ENCODE assay signal across 7 mouse cellular contexts in genomic region chr2:30270134-30270533, GRCm38 (mm10). TPM values are rescaled to one million over a fixed set of nuclear protein-coding genes. Genes with fewer than 3 reads are reported as not detected.
DNase-seq lines count a peak whose midpoint lies in the region; ATAC-seq and TF ChIP-seq lines count a peak whose summit lies in the region.

No protein-coding gene starts in this region.

- no peaks in the 10 kb centered on the region for H3K9me3 ChIP-seq in forebrain, embryonic 13.5 days (replicated peaks)
- H3K9me3 ChIP-seq in liver, postnatal 0 days (ENCODE audit: low read length) = no peaks in the 10 kb centered on the region
- no peaks in the 10 kb centered on the region for H3K9me3 ChIP-seq in neural tube, embryonic 14.5 days (ENCODE audit: control insufficient read depth, low read length)

- peak; percentile 86 for DNase-seq in MN1 (ENCODE audit: low spot score)
- DNase-seq in c-Kit-positive CD71-positive TER-119-negative erythroid progenitor cells, embryonic 14.5 days (ENCODE audit: low read depth) = peak; percentile 45
- DNase-seq in heart, postnatal 10 days = peak; percentile 87 to 88
- peak; percentile 72 to 89 for DNase-seq in kidney, postnatal 36 days
- DNase-seq in liver, postnatal 0 days = peak; percentile 51

- no peak overlapping the region for H3K4me3 ChIP-seq in forebrain, embryonic 13.5 days
- H3K4me3 ChIP-seq in liver, postnatal 0 days (ENCODE audit: low read depth, low read length) = no peak overlapping the region
- H3K4me3 ChIP-seq in neural tube, embryonic 14.5 days (ENCODE audit: low read depth, low read length) = no peak overlapping the region

- peak; percentile 93 for TF ChIP-seq CTCF in liver, postnatal 0 days (IDR thresholded peaks at IDR 0.05; ENCODE audit: low read depth)

- peak; percentile 65 for TF ChIP-seq EP300 in liver, postnatal 0 days (IDR thresholded peaks at IDR 0.05; ENCODE audit: low read depth)

- peak; percentile 65 for ATAC-seq in forebrain, embryonic 13.5 days
- peak; percentile 75 for ATAC-seq in liver, postnatal 0 days
- peak; percentile 73 for ATAC-seq in neural tube, embryonic 14.5 days (ENCODE audit: low read depth)

- intact Hi-C loops in heart, postnatal 10 days (cut with DNase I) = loop anchor here (2.0 to 5.0 kb wide), 3 partner anchors 63 to 141 kb away; partner anchors contain the start of gene Spout1

- H3K27ac ChIP-seq in forebrain, embryonic 13.5 days = no peak overlapping the region
- peak overlapping the region; percentile 50; the same call in 1 of the 2 replicates for H3K27ac ChIP-seq in liver, postnatal 0 days (ENCODE audit: low read depth)
- no peak overlapping the region for H3K27ac ChIP-seq in neural tube, embryonic 14.5 days (ENCODE audit: low read depth, low read length)

- no peak overlapping the region for H3K4me2 ChIP-seq in forebrain, embryonic 13.5 days
- H3K4me2 ChIP-seq in liver, postnatal 0 days (ENCODE audit: low read depth, low read length) = no peak overlapping the region
- H3K4me2 ChIP-seq in neural tube, embryonic 14.5 days (ENCODE audit: low read depth, low read length) = no peak overlapping the region

- 55% methylated on average over 1 of the region's 1 CpGs for WGBS in forebrain, embryonic 13.5 days
- 23% methylated on average over 1 of the region's 1 CpGs for WGBS in liver, postnatal 0 days (ENCODE audit: insufficient replicate concordance)
- 81% methylated on average over 1 of the region's 1 CpGs for WGBS in neural tube, embryonic 14.5 days

- peaks cover 15% of the 10 kb centered on the region for H3K36me3 ChIP-seq in forebrain, embryonic 13.5 days (ENCODE audit: poor library complexity, severe bottlenecking)
- H3K36me3 ChIP-seq in liver, postnatal 0 days (replicated peaks; ENCODE audit: insufficient read depth, low read length) = no peaks in the 10 kb centered on the region; the same call in none of the 2 replicates
- 0 out of 2 replicates have a peak, but pooled peaks cover 3% of the 10 kb centered on the region for H3K36me3 ChIP-seq in neural tube, embryonic 14.5 days (ENCODE audit: control insufficient read depth, insufficient read depth, low read length)

- H3K9ac ChIP-seq in forebrain, embryonic 13.5 days = no peak overlapping the region
- H3K9ac ChIP-seq in liver, postnatal 0 days (replicated peaks) = no peak overlapping the region
- no peak overlapping the region for H3K9ac ChIP-seq in neural tube, embryonic 14.5 days (replicated peaks; ENCODE audit: low read depth, low read length)

- H3K4me1 ChIP-seq in forebrain, embryonic 13.5 days = peaks cover 21% of the 10 kb centered on the region
- peaks cover 37% of the 10 kb centered on the region for H3K4me1 ChIP-seq in liver, postnatal 0 days (ENCODE audit: insufficient read depth)
- peaks cover 3% of the 10 kb centered on the region; the same call in 1 of the 2 replicates for H3K4me1 ChIP-seq in neural tube, embryonic 14.5 days (ENCODE audit: control insufficient read depth, insufficient read depth, low read length)

- no peaks in the 10 kb centered on the region for H3K27me3 ChIP-seq in forebrain, embryonic 13.5 days
- H3K27me3 ChIP-seq in liver, postnatal 0 days (ENCODE audit: insufficient read depth, low read length) = no peaks in the 10 kb centered on the region
- no peaks in the 10 kb centered on the region for H3K27me3 ChIP-seq in neural tube, embryonic 14.5 days (ENCODE audit: control insufficient read depth, insufficient read depth, low read length)

RNA-seq across cellular contexts. Expression of gene Phyhd1, which starts 4.1 kb away (rescaled TPM):
- polyA plus RNA-seq in forebrain, embryonic 13.5 days (2015; fragmentation: Nextera tagmentation; extraction: Ambion mirVana) = 5.3 and 6.8 TPM in 2 replicates
- total RNA-seq in heart, postnatal 10 days (2021) = 10 to 100 TPM; 26.3 to 29.3 TPM
- 19.3 and 23.2 TPM in 2 replicates for polyA plus RNA-seq in liver, postnatal 0 days (2015; fragmentation: Nextera tagmentation; extraction: Ambion mirVana)
- 4.5 and 5.1 TPM in 2 replicates for polyA plus RNA-seq in neural tube, embryonic 14.5 days (2014; fragmentation: Nextera tagmentation; extraction: Ambion mirVana)

RNA-seq across cellular contexts. Expression of gene Gm28038, which starts 10.7 kb away (rescaled TPM):
- polyA plus RNA-seq in forebrain, embryonic 13.5 days (2015; fragmentation: Nextera tagmentation; extraction: Ambion mirVana) = not detected in 2 replicates
- not detected for total RNA-seq in heart, postnatal 10 days (2021)
- not detected in 2 replicates for polyA plus RNA-seq in liver, postnatal 0 days (2015; fragmentation: Nextera tagmentation; extraction: Ambion mirVana)
- polyA plus RNA-seq in neural tube, embryonic 14.5 days (2014; fragmentation: Nextera tagmentation; extraction: Ambion mirVana) = not detected in 2 replicates

RNA-seq across cellular contexts. Expression of gene Dolk, which starts 16.0 kb away (rescaled TPM):
- 28.0 and 30.6 TPM in 2 replicates for polyA plus RNA-seq in forebrain, embryonic 13.5 days (2015; fragmentation: Nextera tagmentation; extraction: Ambion mirVana)
- total RNA-seq in heart, postnatal 10 days (2021) = 10 to 100 TPM; 25.9 to 28.6 TPM
- polyA plus RNA-seq in liver, postnatal 0 days (2015; fragmentation: Nextera tagmentation; extraction: Ambion mirVana) = 14.0 and 14.1 TPM in 2 replicates
- 36.4 and 39.4 TPM in 2 replicates for polyA plus RNA-seq in neural tube, embryonic 14.5 days (2014; fragmentation: Nextera tagmentation; extraction: Ambion mirVana)

RNA-seq across cellular contexts. Expression of gene Nup188, which starts 16.1 kb away (rescaled TPM):
- polyA plus RNA-seq in forebrain, embryonic 13.5 days (2015; fragmentation: Nextera tagmentation; extraction: Ambion mirVana) = 24.9 and 32.7 TPM in 2 replicates
- 10 to 100 TPM; 25.1 to 26.6 TPM for total RNA-seq in heart, postnatal 10 days (2021)
- 6.2 and 7.5 TPM in 2 replicates for polyA plus RNA-seq in liver, postnatal 0 days (2015; fragmentation: Nextera tagmentation; extraction: Ambion mirVana)
- 21.8 and 25.3 TPM in 2 replicates for polyA plus RNA-seq in neural tube, embryonic 14.5 days (2014; fragmentation: Nextera tagmentation; extraction: Ambion mirVana)

RNA-seq across cellular contexts. Expression of gene Gm28035, which starts 29.8 kb away (rescaled TPM):
- 0.21 and 0.36 TPM in 2 replicates for polyA plus RNA-seq in forebrain, embryonic 13.5 days (2015; fragmentation: Nextera tagmentation; extraction: Ambion mirVana)
- 1 to 10 TPM; 1.3 to 2.7 TPM for total RNA-seq in heart, postnatal 10 days (2021)
- polyA plus RNA-seq in liver, postnatal 0 days (2015; fragmentation: Nextera tagmentation; extraction: Ambion mirVana) = 0.14 and 0.18 TPM in 2 replicates
- 0.15 and 0.17 TPM in 2 replicates for polyA plus RNA-seq in neural tube, embryonic 14.5 days (2014; fragmentation: Nextera tagmentation; extraction: Ambion mirVana)
